Mouse (Mus musculus): ENCODE results near the gene Cptp.

Gene Cptp

GRCm38 (mm10) chr4:155887674-155888073 lies 18.4 kb upstream of the Cptp start:
- no peak for DNase-seq

GRCm38 (mm10) chr4:155886330-155886729 lies 17.1 kb upstream of the Cptp start:
- no peak for DNase-seq

GRCm38 (mm10) chr4:155883587-155883986 lies 14.3 kb upstream of the Cptp start:
- no peak for DNase-seq

- no peak for DNase-seq
These were observed 2.2 kb upstream of the Cptp start for GRCm38 (mm10) chr4:155871404-155871803.

GRCm38 (mm10) chr4:155868614-155869298 lies 484 bp downstream of the Cptp start:
- DNase-seq = no peak

DNA sequence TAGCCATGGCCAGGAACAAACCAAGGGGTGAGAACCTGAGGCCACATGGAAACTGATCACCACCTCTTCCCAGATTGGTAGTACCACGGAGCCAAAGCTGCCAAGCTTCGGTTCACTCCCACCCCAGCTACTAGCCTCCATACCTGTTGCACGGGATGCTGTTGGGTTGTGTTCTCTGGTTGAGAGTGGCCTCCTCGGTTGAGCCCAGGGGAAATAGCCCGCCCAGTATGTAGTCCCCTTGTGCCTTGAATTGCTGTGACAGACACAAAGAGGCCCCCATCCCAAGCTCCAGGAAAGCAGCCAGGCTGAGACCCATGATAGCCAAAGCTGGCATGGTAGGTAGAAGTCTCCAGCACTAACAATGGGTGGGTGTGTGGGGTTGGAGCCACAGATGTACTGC lies 6.2 kb downstream of the Cptp start, which contains the start of gene Tas1r3:
TSS of gene Tas1r3 (minus strand) at position 362 of the 400 bp plus-strand sequence.
- DNase-seq = no peak

DNA sequence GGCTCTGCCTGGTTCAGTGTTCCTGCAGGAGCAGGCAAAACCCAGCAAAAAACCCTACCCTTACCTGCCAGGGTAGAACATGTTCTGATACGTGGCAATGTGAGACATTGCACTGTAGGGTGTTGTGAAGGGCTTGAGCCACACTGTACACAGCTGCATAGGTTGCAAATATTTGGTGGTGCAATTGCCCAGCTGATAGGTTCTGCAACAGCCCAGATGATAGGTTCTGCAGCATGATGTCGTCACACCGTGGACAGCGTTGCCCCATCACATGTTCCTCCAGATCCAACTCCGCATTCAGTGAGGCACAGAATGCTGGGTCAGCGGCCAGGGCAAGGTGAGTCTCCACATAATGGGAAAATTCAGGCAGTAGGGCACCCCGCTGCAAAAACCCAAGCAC lies 7.5 kb downstream of the Cptp start:
- DNase-seq = no peak

DNA sequence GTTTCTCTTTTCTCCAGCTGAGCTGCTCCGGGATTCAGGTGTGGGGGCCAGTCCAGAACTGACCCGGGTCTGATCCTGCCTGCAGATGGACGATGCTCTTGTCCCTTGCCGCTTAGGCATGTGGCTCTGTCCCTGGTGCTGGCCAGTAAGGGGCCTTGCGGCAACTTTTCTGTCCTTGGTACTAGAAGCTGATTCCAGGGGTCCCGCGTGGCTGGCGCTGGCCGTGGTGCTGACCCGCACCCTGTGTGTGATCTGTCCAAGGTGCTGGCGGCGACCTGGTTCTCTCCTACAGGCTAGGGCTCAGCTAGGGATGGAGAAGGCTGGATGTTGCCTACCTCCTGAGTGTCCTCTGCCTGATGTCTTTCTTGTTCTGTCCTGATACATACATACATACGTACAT lies 9.9 kb downstream of the Cptp start:
- DNase-seq = no peak

DNA sequence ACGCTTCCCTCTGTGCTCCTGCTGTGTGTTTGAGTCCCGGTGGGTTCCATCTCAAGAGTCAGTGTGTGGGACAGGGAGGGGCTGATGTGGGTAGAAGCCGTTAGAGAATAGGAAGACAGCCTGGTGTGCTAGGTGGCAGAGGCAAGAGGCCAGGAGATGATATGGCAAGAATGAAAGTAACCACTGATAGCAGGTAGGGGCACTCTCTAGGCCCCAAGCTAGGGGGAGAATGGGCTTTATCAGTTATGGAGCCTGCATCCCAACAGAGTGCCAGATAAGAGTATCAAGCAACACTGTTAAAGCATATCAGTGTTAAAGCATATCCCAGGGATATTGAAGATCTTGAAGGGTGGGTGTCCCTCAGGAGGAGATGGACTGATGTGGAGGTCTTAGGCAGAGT lies 12.4 kb downstream of the Cptp start:
- DNase-seq = no peak

- no peak for DNase-seq
These were observed 13.2 kb downstream of the Cptp start for GRCm38 (mm10) chr4:155856071-155856470.

- no peak for DNase-seq
These were observed 14.2 kb downstream of the Cptp start for GRCm38 (mm10) chr4:155854991-155855390.

DNA sequence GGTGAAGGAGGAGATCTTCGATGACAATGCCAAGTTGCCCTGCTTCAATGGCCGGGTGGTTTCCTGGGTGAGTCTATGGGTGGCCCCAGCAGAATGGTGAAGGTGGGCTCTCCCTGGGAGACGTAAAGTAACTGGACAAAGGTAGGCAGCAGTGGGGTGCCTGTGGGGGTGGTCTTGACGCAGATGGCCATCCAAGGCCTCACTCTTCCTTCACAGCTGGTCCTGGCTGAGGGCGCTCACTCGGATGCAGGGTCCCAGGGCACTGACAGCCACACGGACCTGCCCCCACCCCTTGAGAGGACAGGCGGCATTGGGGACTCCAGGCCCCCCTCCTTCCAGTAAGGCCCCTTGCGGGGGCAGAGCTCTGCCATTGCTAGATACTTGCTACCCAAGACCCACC lies 15.8 kb downstream of the Cptp start:
- DNase-seq = no peak

GRCm38 (mm10) chr4:155851951-155852411 lies 17.3 kb downstream of the Cptp start:
- DNase-seq = no peak

DNA sequence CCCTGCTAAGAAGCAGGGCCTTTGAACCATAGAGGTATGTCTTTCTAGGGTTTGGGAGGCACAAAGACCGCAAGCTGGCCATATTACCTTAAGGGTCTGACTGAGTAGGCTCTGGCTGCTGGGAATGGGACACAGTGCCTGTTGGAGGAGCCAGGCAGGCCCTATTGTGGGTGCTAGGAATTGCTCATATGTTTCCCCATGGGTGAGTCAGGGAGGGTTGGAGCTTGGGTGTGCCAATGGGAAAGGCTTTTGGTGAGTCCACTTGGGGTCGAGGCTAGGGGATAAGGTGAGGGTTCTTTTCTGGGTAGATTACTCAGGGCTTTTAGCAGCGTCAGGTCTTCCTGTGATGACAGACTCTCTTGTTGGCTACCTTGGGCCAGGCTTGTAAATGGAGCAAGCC lies 17.9 kb downstream of the Cptp start:
- no peak for DNase-seq

- DNase-seq = no peak
These were observed 19.3 kb downstream of the Cptp start for GRCm38 (mm10) chr4:155849792-155850451.

- no peak for DNase-seq
These were observed 19.8 kb downstream of the Cptp start for GRCm38 (mm10) chr4:155849391-155849790.

GRCm38 (mm10) chr4:155848434-155849095 lies 20.7 kb downstream of the Cptp start:
- no peak for DNase-seq

GRCm38 (mm10) chr4:155847591-155848352 lies 21.5 kb downstream of the Cptp start:
- DNase-seq = no peak

DNA sequence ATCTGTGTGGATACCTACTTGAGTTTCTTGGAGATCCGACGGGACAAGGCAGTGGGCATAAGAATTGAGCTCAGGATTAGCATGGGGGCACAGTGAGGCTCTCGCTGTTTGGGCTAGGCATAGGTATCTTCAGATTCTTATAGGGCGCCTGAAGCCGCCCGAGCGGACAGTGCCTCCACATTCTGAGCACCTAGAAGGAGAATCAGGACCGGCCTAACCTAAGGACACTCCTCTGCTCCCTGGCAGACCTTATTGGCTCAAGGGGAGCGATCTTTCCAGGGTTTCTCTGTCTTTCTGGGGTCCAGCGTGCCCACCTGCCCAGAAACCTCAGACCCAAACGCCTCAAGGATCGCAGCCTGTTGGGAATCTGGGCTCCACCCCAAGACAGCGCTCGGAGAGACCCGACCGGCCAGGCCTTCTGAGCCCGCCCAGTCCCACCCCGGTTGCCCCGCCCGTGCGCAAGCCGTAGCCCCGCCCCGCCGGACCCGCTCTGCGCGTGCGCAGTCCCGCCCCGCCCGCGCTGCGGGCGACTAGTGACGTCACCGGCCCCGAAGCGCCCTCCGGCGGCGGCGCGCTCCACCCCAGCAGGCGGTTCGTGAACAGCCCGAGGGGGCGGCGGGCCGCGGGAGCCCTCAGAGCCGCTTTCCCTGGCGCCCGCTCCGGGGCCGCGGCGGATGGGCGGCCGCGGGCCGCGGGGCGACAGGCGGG lies 22.2 kb downstream of the Cptp start, which contains the start of gene Dvl1:
TSS of gene Dvl1 (plus strand) at position 532 of the 708 bp plus-strand sequence.
- DNase-seq = peak; percentile 89 to 97

GRCm38 (mm10) chr4:155843231-155843630 lies 26.0 kb downstream of the Cptp start:
- DNase-seq = peak in 1 of 2 experiments; percentile 2

DNA sequence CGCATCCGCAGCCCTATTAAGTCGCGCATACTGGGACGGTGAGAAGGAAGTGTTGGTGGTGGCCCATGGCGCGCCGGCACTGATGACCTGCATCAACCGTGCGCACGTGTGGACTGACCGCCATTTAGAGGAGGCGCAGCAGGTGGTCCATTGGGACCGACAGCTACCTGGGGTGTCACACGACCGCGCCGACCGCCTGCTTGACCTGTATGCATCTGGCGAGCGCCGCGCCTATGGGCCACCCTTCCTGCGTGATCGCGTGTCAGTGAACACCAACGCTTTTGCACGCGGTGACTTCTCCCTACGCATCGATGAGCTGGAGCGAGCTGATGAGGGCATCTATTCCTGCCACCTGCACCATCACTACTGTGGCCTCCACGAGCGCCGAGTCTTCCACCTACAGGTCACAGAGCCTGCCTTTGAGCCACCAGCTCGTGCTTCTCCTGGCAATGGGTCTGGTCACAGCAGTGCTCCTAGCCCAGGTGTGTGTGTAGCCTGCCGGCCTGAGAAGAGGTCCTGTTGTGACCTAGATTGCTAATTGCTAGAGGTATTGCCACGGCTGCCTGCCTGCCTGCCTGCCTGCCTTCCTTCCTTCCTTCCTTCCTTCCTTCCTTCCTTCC lies 27.5 kb downstream of the Cptp start:
- DNase-seq = peak; percentile 10 to 17

DNA sequence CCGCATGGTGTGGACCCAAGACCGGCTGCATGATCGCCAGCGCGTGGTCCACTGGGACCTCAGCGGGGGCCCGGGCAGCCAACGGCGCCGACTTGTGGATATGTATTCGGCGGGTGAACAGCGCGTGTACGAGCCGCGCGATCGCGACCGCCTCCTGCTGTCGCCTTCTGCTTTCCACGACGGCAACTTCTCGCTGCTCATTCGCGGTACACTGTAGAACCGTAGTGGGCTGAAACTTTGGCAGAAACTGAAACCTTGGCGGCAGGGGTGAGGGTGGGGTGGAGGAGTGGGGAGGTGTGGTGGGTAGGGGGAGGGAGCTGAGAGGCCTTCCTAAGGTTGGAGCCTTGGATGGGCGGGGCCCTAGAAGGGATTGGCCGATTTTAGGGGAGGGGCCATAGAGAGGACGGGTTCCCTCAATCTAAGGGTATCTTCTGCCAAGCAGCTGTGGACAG lies 28.2 kb downstream of the Cptp start:
- DNase-seq = peak; percentile 64 to 67
